Mouse (Mus musculus): Measurements from ENCODE around the gene Atg2b. TPM values are rescaled to one million over a fixed set of nuclear protein-coding genes. Genes with fewer than 3 reads are reported as not detected.

Atg2b gene
- polyA plus RNA-seq, 1 experiment = 0.63 TPM

DNA sequence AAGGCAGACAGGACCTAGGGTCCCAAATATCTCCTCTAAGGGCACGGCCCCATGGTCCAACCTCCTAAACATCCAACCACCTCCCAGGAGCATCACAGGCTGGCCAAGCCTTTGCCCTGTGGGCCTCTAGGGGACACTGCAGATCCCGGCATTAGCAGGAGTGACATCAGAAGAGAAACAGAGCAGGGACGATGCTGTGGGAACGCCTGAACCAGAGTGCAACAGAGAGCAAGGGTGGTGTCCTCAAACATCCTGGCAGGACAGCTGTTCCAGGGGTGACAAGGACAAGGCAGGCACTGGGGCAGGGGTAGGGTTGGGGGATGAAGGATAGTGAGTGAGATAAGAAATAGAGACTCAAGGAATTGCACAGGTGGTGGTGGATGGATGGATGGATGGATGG, 78.1 kb downstream of the Atg2b start:
- H3K27me3 ChIP-seq (ENCODE audit: control insufficient read depth) = no peaks in the 10 kb centered on the region

DNA sequence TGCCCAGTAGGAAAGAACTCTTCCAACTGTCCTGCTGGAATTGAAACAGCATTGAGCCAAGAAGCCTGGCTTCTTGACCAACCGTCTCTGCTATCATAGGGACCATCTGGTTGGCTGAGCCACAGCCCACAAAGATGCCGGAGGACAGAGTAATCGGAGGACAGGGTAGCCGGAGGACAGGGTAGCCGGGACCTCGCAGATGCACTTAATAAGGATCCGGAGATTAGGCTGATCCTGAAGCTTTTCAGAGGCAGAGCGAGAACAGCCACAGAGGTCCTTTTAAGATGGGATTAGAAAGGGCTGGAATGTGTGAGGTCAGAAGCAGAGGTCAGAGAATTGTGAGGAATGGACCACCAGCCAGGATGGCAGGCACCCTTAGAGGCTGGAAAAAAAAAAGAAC, 79.8 kb downstream of the Atg2b start:
- TF ChIP-seq TAL1 (IDR thresholded peaks at IDR 0.05; ENCODE audit: low read length) (no peak), GATA1 (IDR thresholded peaks at IDR 0.05; ENCODE audit: low read length) (no peak)
- no peak overlapping the region for H3K4me3 ChIP-seq (replicated peaks)
- peaks cover 4% of the 10 kb centered on the region for H3K4me1 ChIP-seq (ENCODE audit: control insufficient read depth)
- H3K27me3 ChIP-seq (ENCODE audit: control insufficient read depth) = no peaks in the 10 kb centered on the region
- peaks cover 3% of the 10 kb centered on the region for H3K36me3 ChIP-seq (ENCODE audit: control insufficient read depth)
- no peaks in the 10 kb centered on the region for H3K9me3 ChIP-seq (ENCODE audit: control insufficient read depth, low read length)

More for the DNA sequence above, 78.1 kb downstream of the Atg2b start:
- Histone ChIP-seq H3K9me3 (ENCODE audit: control insufficient read depth, low read length) (no peaks in the 10 kb centered on the region), H3K4me3 (replicated peaks) (no peak overlapping the region), H3K4me1 (ENCODE audit: control insufficient read depth) (peaks cover 4% of the 10 kb centered on the region), H3K36me3 (ENCODE audit: control insufficient read depth) (peaks cover 6% of the 10 kb centered on the region)
- TF ChIP-seq TAL1 (IDR thresholded peaks at IDR 0.05; ENCODE audit: low read length) = no peak
- TF ChIP-seq GATA1 (IDR thresholded peaks at IDR 0.05; ENCODE audit: low read length) = no peak

DNA sequence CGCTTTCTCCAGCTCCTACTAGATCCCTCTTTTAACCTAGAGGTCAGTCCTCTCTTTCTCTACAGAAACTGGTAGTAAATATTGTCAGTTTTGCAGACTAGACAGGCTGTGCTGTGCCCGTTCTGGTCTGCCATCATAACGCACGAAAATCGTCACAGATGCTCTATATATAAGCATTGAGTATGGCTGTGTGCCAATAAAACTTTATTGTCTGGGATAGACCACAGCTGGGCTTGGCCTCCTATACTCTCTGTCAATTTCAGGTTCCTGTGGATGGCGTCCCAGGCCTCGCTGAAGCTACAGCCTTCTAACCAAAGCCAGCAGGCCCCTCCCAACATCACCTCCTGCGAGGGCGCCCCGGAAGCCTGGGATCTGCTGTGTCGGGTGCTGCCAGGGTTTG, 81.1 kb downstream of the Atg2b start:
- no peaks in the 10 kb centered on the region for H3K9me3 ChIP-seq (ENCODE audit: control insufficient read depth, low read length)
- TF ChIP-seq GATA1 (IDR thresholded peaks at IDR 0.05; ENCODE audit: low read length) (no peak), TAL1 (IDR thresholded peaks at IDR 0.05; ENCODE audit: low read length) (no peak)
- H3K27me3 ChIP-seq (ENCODE audit: control insufficient read depth) = no peaks in the 10 kb centered on the region
- peaks cover 4% of the 10 kb centered on the region for H3K4me1 ChIP-seq (ENCODE audit: control insufficient read depth)
- H3K36me3 ChIP-seq (ENCODE audit: control insufficient read depth) = no peaks in the 10 kb centered on the region; the same call in 1 of the 2 replicates
- H3K4me3 ChIP-seq (replicated peaks) = no peak overlapping the region

DNA sequence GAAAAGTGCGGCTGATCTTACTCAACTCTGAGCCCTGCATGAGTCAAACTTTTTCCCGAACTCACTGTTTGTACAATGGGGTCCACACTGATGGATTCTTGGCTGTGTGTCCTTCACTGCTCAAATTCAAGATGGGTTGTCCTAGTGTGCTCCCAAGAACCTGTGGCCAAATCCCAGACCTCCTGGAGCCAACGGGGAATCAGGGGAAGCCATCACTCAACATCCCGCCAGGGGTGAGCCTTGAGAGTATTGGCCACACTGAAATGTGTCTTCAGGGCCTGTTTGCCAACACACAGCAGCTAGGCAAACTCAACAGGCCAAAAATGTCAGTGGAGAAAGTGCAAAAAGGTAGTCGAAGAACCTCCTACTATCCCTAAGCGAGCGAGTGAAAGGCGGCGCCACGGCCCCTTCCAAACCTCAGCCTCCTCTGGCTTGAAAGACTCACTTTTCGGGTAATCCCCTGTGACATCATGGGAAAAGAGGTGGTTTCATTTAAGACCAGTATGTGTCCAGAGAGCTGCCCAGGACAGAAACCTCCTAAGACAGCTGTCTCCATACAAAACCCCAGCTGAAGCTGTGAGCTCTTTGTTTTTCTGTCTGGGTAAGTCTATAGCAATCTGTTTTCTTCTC, 82.3 kb downstream of the Atg2b start, which contains the start of gene Bdkrb1:
TSS of gene Bdkrb1 (plus strand) at position 505 of the 630 bp plus-strand sequence.
- Histone ChIP-seq H3K4me1 (ENCODE audit: control insufficient read depth) (peaks cover 4% of the 10 kb centered on the region), H3K9me3 (ENCODE audit: control insufficient read depth, low read length) (no peaks in the 10 kb centered on the region), H3K27me3 (ENCODE audit: control insufficient read depth) (no peaks in the 10 kb centered on the region), H3K36me3 (ENCODE audit: control insufficient read depth) (no peaks in the 10 kb centered on the region), H3K4me3 (replicated peaks) (no peak within 1 kb of the TSS)
- TF ChIP-seq TAL1 (IDR thresholded peaks at IDR 0.05; ENCODE audit: low read length) = no peak
- no peak for TF ChIP-seq GATA1 (IDR thresholded peaks at IDR 0.05; ENCODE audit: low read length)

- H3K4me3 ChIP-seq (replicated peaks) = no peak overlapping the region
- H3K9me3 ChIP-seq (ENCODE audit: control insufficient read depth, low read length) = no peaks in the 10 kb centered on the region
- H3K27me3 ChIP-seq (ENCODE audit: control insufficient read depth) = no peaks in the 10 kb centered on the region
- TF ChIP-seq TAL1 (IDR thresholded peaks at IDR 0.05; ENCODE audit: low read length) = no peak
- H3K36me3 ChIP-seq (ENCODE audit: control insufficient read depth) = no peaks in the 10 kb centered on the region
- H3K4me1 ChIP-seq (ENCODE audit: control insufficient read depth) = no peaks in the 10 kb centered on the region
Measured at GRCm38 (mm10) chr12:105601586-105601985, 83.4 kb downstream of the Atg2b start.

- Histone ChIP-seq H3K36me3 (ENCODE audit: control insufficient read depth) (no peaks in the 10 kb centered on the region), H3K4me1 (ENCODE audit: control insufficient read depth) (no peaks in the 10 kb centered on the region), H3K4me3 (replicated peaks) (no peak overlapping the region), H3K9me3 (ENCODE audit: control insufficient read depth, low read length) (no peaks in the 10 kb centered on the region), H3K27me3 (ENCODE audit: control insufficient read depth) (no peaks in the 10 kb centered on the region)
- no peak for TF ChIP-seq GATA1 (IDR thresholded peaks at IDR 0.05; ENCODE audit: low read length)
- no peak for TF ChIP-seq TAL1 (IDR thresholded peaks at IDR 0.05; ENCODE audit: low read length)
Measured at GRCm38 (mm10) chr12:105599098-105599497, 85.9 kb downstream of the Atg2b start.

DNA sequence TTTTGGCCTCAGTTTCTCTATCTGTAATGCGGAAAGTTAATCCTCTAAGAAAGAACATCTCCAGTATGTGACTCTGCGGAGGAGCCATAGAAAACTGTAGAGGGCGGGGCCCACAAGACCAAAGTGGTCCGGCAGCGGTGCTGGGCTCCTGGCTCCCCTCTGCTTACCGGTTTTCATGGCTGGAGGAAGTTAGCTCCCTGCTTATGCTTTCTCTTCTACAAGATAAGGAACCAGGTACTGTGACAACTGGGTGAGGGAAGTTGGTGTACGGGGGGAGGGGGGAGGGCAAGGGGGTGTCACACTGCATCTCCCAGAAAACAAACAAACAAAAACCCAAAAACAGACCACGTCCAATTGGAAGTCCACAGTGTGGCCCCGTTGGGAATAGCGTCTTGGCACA, 86.5 kb downstream of the Atg2b start:
- no peaks in the 10 kb centered on the region for H3K4me1 ChIP-seq (ENCODE audit: control insufficient read depth)
- no peaks in the 10 kb centered on the region for H3K36me3 ChIP-seq (ENCODE audit: control insufficient read depth)
- H3K27me3 ChIP-seq (ENCODE audit: control insufficient read depth) = no peaks in the 10 kb centered on the region
- TF ChIP-seq GATA1 (IDR thresholded peaks at IDR 0.05; ENCODE audit: low read length) (no peak), TAL1 (IDR thresholded peaks at IDR 0.05; ENCODE audit: low read length) (no peak)
- H3K9me3 ChIP-seq (ENCODE audit: control insufficient read depth, low read length) = no peaks in the 10 kb centered on the region
- no peak overlapping the region for H3K4me3 ChIP-seq (replicated peaks)

DNA sequence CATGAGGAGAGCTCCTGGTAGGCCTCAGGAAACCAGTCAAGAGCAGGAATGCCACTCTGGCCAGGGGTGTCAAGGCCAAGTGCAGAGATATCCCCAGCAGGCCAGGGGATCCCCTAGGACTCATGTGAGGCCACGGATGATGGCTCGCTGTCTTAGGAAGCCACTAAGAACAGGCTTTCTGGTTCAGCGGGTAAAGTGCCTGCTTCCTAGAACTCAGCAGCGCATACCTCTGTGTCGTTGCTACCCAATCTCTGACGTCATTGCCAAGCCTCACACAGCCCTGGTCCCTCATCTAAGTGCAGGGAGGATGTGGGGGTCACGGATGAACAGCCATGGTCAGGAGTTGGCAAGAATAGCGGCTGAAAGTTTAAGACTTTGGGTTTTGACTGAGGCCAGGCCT, 87.9 kb downstream of the Atg2b start:
- TF ChIP-seq TAL1 (IDR thresholded peaks at IDR 0.05; ENCODE audit: low read length) = no peak
- H3K9me3 ChIP-seq (ENCODE audit: control insufficient read depth, low read length) = no peaks in the 10 kb centered on the region
- no peak overlapping the region for H3K4me3 ChIP-seq (replicated peaks)
- no peaks in the 10 kb centered on the region for H3K4me1 ChIP-seq (ENCODE audit: control insufficient read depth)
- no peaks in the 10 kb centered on the region for H3K36me3 ChIP-seq (ENCODE audit: control insufficient read depth)
- no peaks in the 10 kb centered on the region for H3K27me3 ChIP-seq (ENCODE audit: control insufficient read depth)

DNA sequence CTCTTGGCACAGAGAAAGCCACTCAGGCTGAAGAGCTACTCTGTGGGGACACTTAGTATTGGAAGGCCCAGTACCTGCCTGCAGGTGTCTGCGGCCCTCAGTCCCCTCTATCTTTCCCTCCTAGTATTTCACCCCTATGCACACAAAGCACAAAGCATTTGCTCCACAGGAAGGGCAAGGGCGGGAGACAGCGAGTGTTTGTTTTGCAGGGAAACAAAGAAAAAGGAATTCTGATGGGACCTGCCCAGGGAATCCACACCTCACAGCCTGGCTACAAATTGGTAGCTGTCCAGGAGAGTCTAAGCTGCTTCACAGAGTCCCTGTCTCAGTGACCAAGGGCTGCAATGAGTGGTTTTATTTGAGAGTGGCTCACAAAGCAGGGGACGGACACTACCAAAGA, 91.5 kb downstream of the Atg2b start:
- Histone ChIP-seq H3K27me3 (ENCODE audit: control insufficient read depth) (no peaks in the 10 kb centered on the region), H3K4me3 (replicated peaks) (no peak overlapping the region), H3K9me3 (ENCODE audit: control insufficient read depth, low read length) (no peaks in the 10 kb centered on the region), H3K36me3 (ENCODE audit: control insufficient read depth) (no peaks in the 10 kb centered on the region), H3K4me1 (ENCODE audit: control insufficient read depth) (no peaks in the 10 kb centered on the region)
- no peak for TF ChIP-seq GATA1 (IDR thresholded peaks at IDR 0.05; ENCODE audit: low read length)
- TF ChIP-seq TAL1 (IDR thresholded peaks at IDR 0.05; ENCODE audit: low read length) = no peak

DNA sequence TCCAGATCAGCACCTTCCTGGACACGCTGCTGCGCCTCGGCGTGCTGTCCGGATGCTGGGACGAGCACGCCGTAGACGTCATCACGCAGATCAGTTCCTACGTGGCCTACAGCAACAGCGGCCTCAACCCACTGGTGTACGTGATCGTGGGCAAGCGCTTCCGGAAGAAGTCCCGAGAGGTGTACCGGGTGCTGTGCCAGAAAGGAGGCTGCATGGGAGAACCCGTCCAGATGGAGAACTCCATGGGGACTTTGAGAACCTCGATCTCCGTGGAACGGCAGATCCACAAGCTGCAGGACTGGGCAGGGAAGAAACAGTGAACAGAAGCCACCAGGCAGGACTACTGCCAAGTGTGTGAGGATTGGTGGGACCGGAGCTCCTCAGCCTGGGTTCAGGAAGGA, 92.7 kb downstream of the Atg2b start:
- H3K27me3 ChIP-seq (ENCODE audit: control insufficient read depth) = no peaks in the 10 kb centered on the region
- no peaks in the 10 kb centered on the region for H3K36me3 ChIP-seq (ENCODE audit: control insufficient read depth)
- no peaks in the 10 kb centered on the region for H3K4me1 ChIP-seq (ENCODE audit: control insufficient read depth)
- no peaks in the 10 kb centered on the region for H3K9me3 ChIP-seq (ENCODE audit: control insufficient read depth, low read length)
- no peak for TF ChIP-seq TAL1 (IDR thresholded peaks at IDR 0.05; ENCODE audit: low read length)
- TF ChIP-seq GATA1 (IDR thresholded peaks at IDR 0.05; ENCODE audit: low read length) = no peak
- H3K4me3 ChIP-seq (replicated peaks) = no peak overlapping the region
